Mouse (Mus musculus) liver, postnatal 0 days (tissue): ENCODE results near the gene Atg2b. TPM values are rescaled to one million over a fixed set of nuclear protein-coding genes. Genes with fewer than 3 reads are reported as not detected.

Source experiments
- ATAC-seq: fragments of 200-750 bp; cut with Nextera tagmentation; 2 replicates; pipeline ENCODE4 v1.8.0; 2017; ENCODE audit warnings: mild to moderate bottlenecking, moderate library complexity
- DNase-seq: peaks from one replicate; pipeline ENCODE4 v3.0.0-alpha.2; 2016
- H3K27ac ChIP-seq: fragments of 300-500 bp; sonication (generic); 2 replicates; pipeline ENCODE4 v1.5.1; 2014; ENCODE audit warnings: antibody characterized with exemption, moderate library complexity, mild to moderate bottlenecking, low read depth
- H3K27me3 ChIP-seq: fragments of 300-500 bp; sonication (generic); 2 replicates; pipeline ENCODE4 v1.6.1; 2014; ENCODE audit warnings: low read length, control low read depth, mixed read lengths; ENCODE audit not compliant: insufficient read depth
- H3K36me3 ChIP-seq: fragments of 300-500 bp; sonication (generic); replicated peaks from 2 replicates; pipeline ENCODE4 v1.6.1; 2014; ENCODE audit warnings: mild to moderate bottlenecking, control low read depth, low read length, moderate library complexity, mixed read lengths; ENCODE audit not compliant: insufficient read depth
- H3K4me1 ChIP-seq: fragments of 300-500 bp; sonication (generic); 2 replicates; pipeline ENCODE4 v1.6.1; 2014; ENCODE audit warnings: antibody characterized with exemption, mild to moderate bottlenecking, control low read depth; ENCODE audit not compliant: insufficient read depth
- H3K4me2 ChIP-seq: fragments of 300-500 bp; sonication (generic); 2 replicates; pipeline ENCODE4 v1.6.1; 2014; ENCODE audit warnings: low read depth, mild to moderate bottlenecking, low read length, moderate library complexity, mixed read lengths
- H3K4me3 ChIP-seq: fragments of 300-500 bp; sonication (generic); 2 replicates; pipeline ENCODE4 v1.5.1; 2014; ENCODE audit warnings: low read depth, low read length
- H3K9ac ChIP-seq: fragments of 300-500 bp; sonication (generic); replicated peaks from 2 replicates; pipeline ENCODE4 v1.6.1; 2014; ENCODE audit warnings: mild to moderate bottlenecking, moderate library complexity
- H3K9me3 ChIP-seq: fragments of 300-500 bp; sonication (generic); 2 replicates; pipeline ENCODE4 v1.6.1; 2016; ENCODE audit warnings: mild to moderate bottlenecking, control low read depth, low read length, mixed read lengths
- CTCF ChIP-seq: sonication (generic); IDR thresholded peaks from 2 replicates; pipeline ENCODE4 v1.5.1; 2016; ENCODE audit warnings: antibody characterized with exemption, low read depth
- EP300 ChIP-seq: IDR thresholded peaks from 2 replicates; pipeline ENCODE4 v1.6.1; 2016; ENCODE audit warnings: antibody characterized with exemption, low read depth, mild to moderate bottlenecking
- WGBS: fragments of 180-500 bp; shearing (Covaris S2); extraction: QIAGEN DNeasy Blood & Tissue Kit; methylation state at CpG from one replicate; pipeline ENCODE4 v1.1.7; 2014; ENCODE audit not compliant: insufficient replicate concordance; 5-methylcytosine and 5-hydroxymethylcytosine counted together
- polyA plus RNA-seq: library from polyadenylated mRNA; unstranded; fragments of >200 nt; fragmentation: Nextera tagmentation; extraction: Ambion mirVana; gene quantifications from 2 replicates; pipeline ENCODE4 v1.2.1, GENCODE M21; 2015

Atg2b gene
- polyA plus RNA-seq, 1 experiment from 2014 or later: 4.0 TPM

DNA sequence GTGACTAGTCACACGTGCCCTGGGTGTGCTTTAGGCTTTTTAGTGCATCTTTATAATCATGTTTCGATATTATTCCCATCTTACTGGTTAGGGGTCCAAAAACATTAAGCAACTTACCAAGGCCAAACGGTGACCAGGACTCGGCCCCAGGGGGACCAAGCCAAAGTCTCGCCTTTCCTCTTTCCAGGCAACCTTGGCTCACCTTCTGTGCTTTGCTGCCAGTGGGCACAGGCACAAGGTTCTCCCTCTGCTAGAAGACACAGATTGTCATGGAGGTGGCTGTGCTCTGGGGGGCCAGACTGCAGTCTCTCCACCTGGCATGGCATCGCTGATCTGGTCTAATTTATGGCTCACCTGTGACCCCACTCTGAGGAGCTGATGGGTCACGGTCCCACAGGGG lies 94.2 kb downstream of the Atg2b start:
- TF ChIP-seq EP300 (no peak), CTCF (no peak)
- no peaks in the 10 kb centered on the region for H3K27me3 ChIP-seq
- 70% methylated on average over 7 of the region's 7 CpGs for WGBS
- ATAC-seq (no peak), DNase-seq (no peak)
- H3K4me1 ChIP-seq: no peaks in the 10 kb centered on the region
- no peak overlapping the region for H3K9ac ChIP-seq
- H3K36me3 ChIP-seq: no peaks in the 10 kb centered on the region
- H3K4me2 ChIP-seq: no peak overlapping the region
- no peaks in the 10 kb centered on the region for H3K9me3 ChIP-seq
- H3K27ac ChIP-seq: no peak overlapping the region
- no peak overlapping the region for H3K4me3 ChIP-seq

DNA sequence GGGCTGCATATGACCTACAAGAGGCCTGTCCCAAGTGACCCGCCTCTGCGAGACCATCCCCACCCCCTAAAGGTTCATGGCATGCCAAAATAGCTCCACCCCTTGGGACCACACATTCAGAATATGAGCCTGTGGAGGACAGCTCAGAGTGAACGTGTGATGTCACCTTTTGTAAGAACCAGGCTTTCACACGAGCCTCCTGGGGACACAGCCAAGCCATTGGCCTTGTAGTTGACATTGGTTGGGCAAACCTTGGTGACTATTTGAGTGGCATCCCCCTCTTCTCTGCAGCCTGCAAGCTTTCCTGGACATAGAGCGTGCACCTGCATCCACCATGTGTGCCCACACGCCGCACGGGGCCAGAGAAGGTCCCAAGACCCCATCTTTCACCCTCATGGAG lies 97.5 kb downstream of the Atg2b start:
- no peak overlapping the region for H3K4me2 ChIP-seq
- no peak overlapping the region for H3K27ac ChIP-seq
- DNase-seq: no peak
- H3K27me3 ChIP-seq: no peaks in the 10 kb centered on the region
- no peak overlapping the region for H3K9ac ChIP-seq
- H3K9me3 ChIP-seq: no peaks in the 10 kb centered on the region
- no peak for TF ChIP-seq CTCF
- TF ChIP-seq EP300: no peak
- ATAC-seq: no peak
- no peaks in the 10 kb centered on the region for H3K36me3 ChIP-seq
- no peak overlapping the region for H3K4me3 ChIP-seq
- H3K4me1 ChIP-seq: no peaks in the 10 kb centered on the region
- WGBS: 69% methylated on average over 8 of the region's 8 CpGs

DNA sequence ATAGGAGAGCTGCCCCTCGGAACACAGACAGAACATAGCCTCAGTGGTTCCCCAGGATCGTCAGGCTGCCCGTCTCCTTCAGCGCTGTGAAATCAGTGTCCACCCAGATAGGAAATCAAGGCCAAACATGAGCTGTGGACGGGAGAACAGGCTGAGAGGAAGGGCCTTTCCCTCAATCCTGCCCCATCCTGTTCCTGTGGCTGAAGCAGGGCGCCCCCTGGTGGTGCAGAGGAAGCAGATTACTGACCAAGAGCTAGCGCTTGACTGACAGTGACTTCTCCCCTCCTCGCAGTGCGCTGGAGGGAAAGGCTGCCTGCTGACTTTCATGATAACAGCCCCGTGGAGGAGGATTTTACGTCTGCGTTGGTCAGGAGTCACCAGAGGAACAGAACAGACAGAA lies 100.2 kb downstream of the Atg2b start:
- WGBS: 10% methylated on average over 12 of the region's 12 CpGs

DNA sequence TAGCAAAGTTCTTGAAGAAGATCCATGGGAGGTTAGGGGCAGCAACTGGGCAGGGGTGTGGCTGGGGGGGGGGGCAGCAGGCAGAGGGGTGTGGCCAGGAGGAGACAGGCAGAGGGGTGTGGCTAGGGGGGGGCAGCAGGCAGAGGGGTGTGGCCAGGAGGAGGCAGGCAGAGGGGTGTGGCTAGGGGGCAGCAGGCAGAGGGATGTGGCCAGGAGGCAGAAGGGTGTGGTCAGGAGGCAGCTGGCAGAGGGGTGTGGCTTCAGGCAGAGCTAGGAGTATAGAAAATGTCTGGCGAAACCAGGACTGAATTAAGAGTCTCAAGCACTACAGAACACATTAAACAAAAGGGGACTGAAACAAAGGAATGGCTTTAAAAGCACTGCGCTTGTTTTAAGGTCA lies 101.5 kb downstream of the Atg2b start:
- no peak overlapping the region for H3K4me2 ChIP-seq
- H3K27me3 ChIP-seq: no peaks in the 10 kb centered on the region
- H3K9me3 ChIP-seq: no peaks in the 10 kb centered on the region
- no peaks in the 10 kb centered on the region for H3K4me1 ChIP-seq
- no peak overlapping the region for H3K4me3 ChIP-seq
- 24% methylated on average over 2 of the region's 2 CpGs for WGBS
- H3K36me3 ChIP-seq: no peaks in the 10 kb centered on the region
- DNase-seq: peak; percentile 64
- ATAC-seq: 0 out of 2 replicates have a peak, but pooled peaks have one; percentile 41
- H3K27ac ChIP-seq: no peak overlapping the region
- no peak overlapping the region for H3K9ac ChIP-seq
- TF ChIP-seq CTCF: no peak
- no peak for TF ChIP-seq EP300

More for the DNA sequence above, 100.2 kb downstream of the Atg2b start:
- H3K36me3 ChIP-seq: no peaks in the 10 kb centered on the region
- no peaks in the 10 kb centered on the region for H3K27me3 ChIP-seq
- ATAC-seq (no peak), DNase-seq (peak; percentile 77)
- H3K4me3 ChIP-seq: no peak overlapping the region
- no peak overlapping the region for H3K27ac ChIP-seq
- H3K9me3 ChIP-seq: no peaks in the 10 kb centered on the region
- peak; percentile 95 for TF ChIP-seq CTCF
- TF ChIP-seq EP300: no peak
- H3K4me2 ChIP-seq: no peak overlapping the region
- H3K4me1 ChIP-seq: no peaks in the 10 kb centered on the region
- H3K9ac ChIP-seq: no peak overlapping the region

DNA sequence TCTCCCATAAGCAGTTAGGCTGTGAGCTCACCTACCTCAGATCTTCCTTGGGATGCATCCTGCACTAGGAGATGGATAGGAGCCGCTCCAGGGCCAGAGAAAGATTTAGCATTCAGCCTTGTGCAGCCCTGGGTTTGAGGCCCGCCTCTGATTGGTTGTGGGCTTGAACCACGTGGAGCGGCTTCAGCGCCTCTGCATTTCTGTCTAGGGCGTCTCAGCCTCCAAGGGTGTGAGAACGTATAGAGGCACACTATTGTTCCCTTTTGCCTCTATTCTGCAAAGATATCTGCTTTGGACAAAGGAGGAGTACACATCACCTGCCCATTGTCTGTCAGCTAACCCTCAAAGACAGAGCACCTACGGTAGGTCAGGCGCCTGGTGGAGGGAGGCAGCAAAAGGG lies 102.5 kb downstream of the Atg2b start:
- Histone ChIP-seq H3K27me3 (no peaks in the 10 kb centered on the region), H3K9ac (no peak overlapping the region), H3K36me3 (no peaks in the 10 kb centered on the region), H3K4me3 (no peak overlapping the region), H3K27ac (no peak overlapping the region), H3K4me2 (no peak overlapping the region), H3K4me1 (no peaks in the 10 kb centered on the region), H3K9me3 (no peaks in the 10 kb centered on the region)
- ATAC-seq (no peak), DNase-seq (no peak)
- TF ChIP-seq CTCF (no peak), EP300 (no peak)
- WGBS: 68% methylated on average over 9 of the region's 9 CpGs

DNA sequence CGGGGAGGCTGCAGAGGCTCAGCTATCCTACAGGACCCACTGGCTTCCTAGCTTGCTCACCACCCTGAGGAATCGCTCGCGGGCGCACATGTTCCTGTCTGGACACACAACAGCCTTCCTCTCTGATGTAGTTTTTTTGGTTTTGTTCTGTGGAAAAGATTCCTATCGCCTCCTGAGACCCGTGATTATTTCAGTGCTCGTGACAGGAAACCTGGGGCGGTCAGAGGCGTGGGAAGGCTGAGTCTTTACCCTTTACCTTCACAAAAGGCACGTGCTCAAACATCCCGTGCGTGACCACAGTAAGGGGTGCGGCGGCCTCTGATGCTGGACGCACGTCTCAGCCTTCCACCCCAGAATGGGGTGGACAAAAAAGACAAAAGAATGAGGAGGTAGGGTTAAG lies 104.5 kb downstream of the Atg2b start:
- H3K36me3 ChIP-seq: no peaks in the 10 kb centered on the region
- DNase-seq (no peak), ATAC-seq (no peak)
- no peak overlapping the region for H3K4me3 ChIP-seq
- H3K9me3 ChIP-seq: no peaks in the 10 kb centered on the region
- no peak overlapping the region for H3K4me2 ChIP-seq
- no peak for TF ChIP-seq CTCF
- no peak for TF ChIP-seq EP300
- no peak overlapping the region for H3K9ac ChIP-seq
- H3K4me1 ChIP-seq: no peaks in the 10 kb centered on the region
- WGBS: 61% methylated on average over 17 of the region's 17 CpGs
- no peak overlapping the region for H3K27ac ChIP-seq
- H3K27me3 ChIP-seq: no peaks in the 10 kb centered on the region

DNA sequence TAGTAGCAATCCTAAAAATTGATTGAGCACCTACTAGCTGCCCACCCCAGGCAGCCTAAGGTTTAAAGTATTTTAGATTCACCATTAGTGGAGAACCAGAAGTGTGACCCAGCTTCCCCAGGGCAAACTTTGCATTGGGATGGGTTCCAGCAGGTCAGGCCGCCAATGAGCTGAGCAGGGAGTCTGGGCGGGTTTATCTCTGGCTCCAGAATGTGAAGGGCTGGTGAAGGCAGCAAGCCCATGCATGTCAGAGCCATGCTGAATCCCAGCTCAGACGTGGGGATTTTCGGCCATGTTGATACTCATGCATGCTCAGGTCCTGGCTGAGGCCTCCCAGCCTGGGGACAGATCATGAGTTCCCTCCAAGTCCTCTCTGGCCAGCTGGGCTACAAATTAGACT lies 110.7 kb downstream of the Atg2b start:
- no peak overlapping the region for H3K4me3 ChIP-seq
- 69% methylated on average over 4 of the region's 4 CpGs for WGBS
- no peaks in the 10 kb centered on the region for H3K4me1 ChIP-seq
- no peak overlapping the region for H3K4me2 ChIP-seq
- H3K27ac ChIP-seq: no peak overlapping the region
- H3K9ac ChIP-seq: no peak overlapping the region
- H3K27me3 ChIP-seq: no peaks in the 10 kb centered on the region
- no peaks in the 10 kb centered on the region for H3K9me3 ChIP-seq
- no peaks in the 10 kb centered on the region for H3K36me3 ChIP-seq
- ATAC-seq (no peak), DNase-seq (no peak)
- TF ChIP-seq CTCF (no peak), EP300 (no peak)
